Mouse (Mus musculus) cerebellum, adult 2 months (tissue): Measurements from ENCODE around the gene Hist1h2bj.

Experiments used
- CTCF ChIP-seq: fragments of 200-500 bp; IDR thresholded peaks from 2 replicates; pipeline ENCODE4 v1.5.1; 2011; ENCODE audit warnings: low read depth, mild to moderate bottlenecking, control low read depth, low read length, moderate library complexity, borderline replicate concordance; ENCODE audit not compliant: insufficient read depth
- POLR2A ChIP-seq: fragments of 200-500 bp; IDR thresholded peaks from 2 replicates; pipeline ENCODE4 v1.6.1; 2011; ENCODE audit warnings: low read length, control low read depth, borderline replicate concordance; ENCODE audit not compliant: insufficient read depth

DNA sequence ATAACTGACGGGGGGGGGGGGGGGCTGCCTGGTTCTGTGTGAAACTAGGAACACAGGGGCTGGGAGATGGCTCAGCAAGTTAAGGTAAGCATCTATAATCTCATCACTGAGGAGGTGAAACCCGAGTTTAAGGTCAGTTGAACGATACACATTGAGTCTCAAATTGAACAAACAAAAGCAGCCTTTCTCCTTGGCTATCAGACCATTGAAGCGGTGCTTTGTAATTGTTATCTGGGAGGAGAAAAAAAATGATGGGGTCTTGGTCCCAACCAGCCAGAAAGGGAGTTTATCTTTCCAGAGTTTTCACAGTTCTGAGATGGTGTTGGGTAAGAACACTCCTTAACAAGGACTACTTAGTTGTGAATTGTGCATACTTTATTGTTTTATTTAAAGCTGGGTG is 45.2 kb upstream of the Hist1h2bj start:
- TF ChIP-seq CTCF (no peak), POLR2A (no peak)
